Mouse (Mus musculus): Measurements from ENCODE around the gene Vgll2. TPM values are rescaled to one million over a fixed set of nuclear protein-coding genes. Genes with fewer than 3 reads are reported as not detected.

Gene Vgll2
- total RNA-seq, 2 experiments from 2014 or later, result not detected

GRCm38 (mm10) chr10:52043086-52043485 is 20.8 kb downstream of the Vgll2 start:
- intact Hi-C loops (cut with DNase I), result no loop called here

GRCm38 (mm10) chr10:52048287-52048686 is 26.0 kb downstream of the Vgll2 start:
- intact Hi-C loops (cut with DNase I), result no loop called here
- DNase-seq (ENCODE audit: low spot score in 2 of 2), result no peak

More at GRCm38 (mm10) chr10:52043086-52043485, 20.8 kb downstream of the Vgll2 start:
- no peak for DNase-seq (ENCODE audit: low spot score in 2 of 2)

- DNase-seq (ENCODE audit: low spot score in 2 of 2), result peak; percentile 8 to 52
- intact Hi-C loops (cut with DNase I), result loop anchor here (1.0 kb wide), 1 partner anchor 280 kb away; no protein-coding TSS in a partner anchor
These were observed 50.2 kb downstream of the Vgll2 start for GRCm38 (mm10) chr10:52072482-52072881.

Small RNAs within 50 kb of the gene (microRNA-seq; reads per million reads assigned to microRNA genes)
- gene Gm24084, result 0 reads per million in 2 experiments

Other genes starting within 250 kb of the Vgll2 start
- gene Ros1, start 172.7 kb downstream of the Vgll2 start, total RNA-seq (2021), result not detected
- 1 to 10 TPM; 5.5 to 6.5 TPM for gene Dcbld1, start 211.1 kb downstream of the Vgll2 start, total RNA-seq (2021)

All from left cerebral cortex, postnatal 25 days (tissue).